Mouse (Mus musculus) cerebellum, adult 8-10 months (tissue): ENCODE measurements at regions not wholly inside any gene's neighbourhood (a gene's known extent, or its start where the extent isn't known, plus 50 kb on each side); places are given as distances from the start of the nearest gene placed in this dataset.

Experiments
- DNase-seq: peaks from one replicate; pipeline ENCODE4 v3.0.0; 2022

GRCm38 (mm10) chr10:61034056-61034455 is 55.1 kb upstream of the Pcbd1 start:
- no peak for DNase-seq

- no peak for DNase-seq
Measured at GRCm38 (mm10) chr10:61028598-61028997, 60.5 kb upstream of the Pcbd1 start.

- DNase-seq = no peak
Measured at GRCm38 (mm10) chr10:61027215-61027614, 61.9 kb upstream of the Pcbd1 start.

- DNase-seq = peak; percentile 12
Measured at GRCm38 (mm10) chr10:61025061-61025460, 64.1 kb upstream of the Pcbd1 start.

GRCm38 (mm10) chr10:61024166-61024565 is 65.0 kb upstream of the Pcbd1 start:
- no peak for DNase-seq

GRCm38 (mm10) chr10:61023431-61023830 is 65.7 kb upstream of the Pcbd1 start:
- DNase-seq = no peak

GRCm38 (mm10) chr10:61019566-61019965 is 69.6 kb upstream of the Pcbd1 start:
- DNase-seq = no peak

GRCm38 (mm10) chr10:61012199-61012695 is 76.9 kb upstream of the Pcbd1 start:
- DNase-seq = no peak

- DNase-seq = no peak
Measured at GRCm38 (mm10) chr10:61010697-61011096, 78.4 kb upstream of the Pcbd1 start.

- no peak for DNase-seq
Measured at GRCm38 (mm10) chr10:61007403-61007802, 81.7 kb upstream of the Pcbd1 start.

- DNase-seq = no peak
Measured at GRCm38 (mm10) chr10:61001745-61002160, 87.4 kb upstream of the Pcbd1 start.

- DNase-seq = no peak
Measured at GRCm38 (mm10) chr10:60997393-60997792, 91.7 kb upstream of the Pcbd1 start.

GRCm38 (mm10) chr10:60995908-60996640 is 93.1 kb upstream of the Pcbd1 start:
- DNase-seq = no peak

- DNase-seq = no peak
Measured at GRCm38 (mm10) chr10:60985109-60985576, 104.0 kb upstream of the Pcbd1 start.

GRCm38 (mm10) chr10:60981770-60982169 is 107.4 kb upstream of the Pcbd1 start:
- DNase-seq = no peak

GRCm38 (mm10) chr10:60973615-60974014 is 115.5 kb upstream of the Pcbd1 start:
- DNase-seq = no peak

GRCm38 (mm10) chr10:60964843-60965242 is 124.3 kb upstream of the Pcbd1 start:
- peak; percentile 20 for DNase-seq

- DNase-seq = peak; percentile 4
Measured at GRCm38 (mm10) chr10:60957820-60958233, 126.4 kb upstream of the Unc5b start.

GRCm38 (mm10) chr10:60955467-60955866 is 124.1 kb upstream of the Unc5b start:
- no peak for DNase-seq

- DNase-seq = no peak
Measured at GRCm38 (mm10) chr10:60952495-60952894, 121.1 kb upstream of the Unc5b start.

GRCm38 (mm10) chr10:60948983-60949677 is 117.7 kb upstream of the Unc5b start:
- DNase-seq = no peak

- DNase-seq = no peak
Measured at GRCm38 (mm10) chr10:60943074-60943473, 111.7 kb upstream of the Unc5b start.

GRCm38 (mm10) chr10:60938749-60939148 is 107.4 kb upstream of the Unc5b start:
- DNase-seq = no peak

GRCm38 (mm10) chr10:60937517-60937866 is 106.1 kb upstream of the Unc5b start:
- DNase-seq = no peak
